Mouse (Mus musculus) heart, adult 2 months (tissue): ENCODE measurements around the gene Gpr183.

ENCODE experiments used
- CTCF ChIP-seq: fragments of 200-600 bp; IDR thresholded peaks from 2 replicates; pipeline ENCODE4 v1.8.1; 2022; ENCODE audit warnings: antibody characterized with exemption, mild to moderate bottlenecking, moderate library complexity
- EP300 ChIP-seq: fragments of 200-500 bp; IDR thresholded peaks from 2 replicates; pipeline ENCODE4 v1.6.1; 2011; ENCODE audit warnings: low read depth, low read length, control low read depth; ENCODE audit not compliant: insufficient read depth
- POLR2A ChIP-seq: fragments of 200-500 bp; IDR thresholded peaks from 2 replicates; pipeline ENCODE4 v1.6.1; 2011; ENCODE audit warnings: mild to moderate bottlenecking, low read depth, low read length, control low read depth; ENCODE audit not compliant: insufficient read depth

GRCm38 (mm10) chr14:122000346-122001105, 35.5 kb upstream of the Gpr183 start:
- TF ChIP-seq EP300 = no peak
- no peak for TF ChIP-seq CTCF
- TF ChIP-seq POLR2A = no peak
